Mouse (Mus musculus): ENCODE data around the gene Rps6kb2.

Rps6kb2 gene

DNA sequence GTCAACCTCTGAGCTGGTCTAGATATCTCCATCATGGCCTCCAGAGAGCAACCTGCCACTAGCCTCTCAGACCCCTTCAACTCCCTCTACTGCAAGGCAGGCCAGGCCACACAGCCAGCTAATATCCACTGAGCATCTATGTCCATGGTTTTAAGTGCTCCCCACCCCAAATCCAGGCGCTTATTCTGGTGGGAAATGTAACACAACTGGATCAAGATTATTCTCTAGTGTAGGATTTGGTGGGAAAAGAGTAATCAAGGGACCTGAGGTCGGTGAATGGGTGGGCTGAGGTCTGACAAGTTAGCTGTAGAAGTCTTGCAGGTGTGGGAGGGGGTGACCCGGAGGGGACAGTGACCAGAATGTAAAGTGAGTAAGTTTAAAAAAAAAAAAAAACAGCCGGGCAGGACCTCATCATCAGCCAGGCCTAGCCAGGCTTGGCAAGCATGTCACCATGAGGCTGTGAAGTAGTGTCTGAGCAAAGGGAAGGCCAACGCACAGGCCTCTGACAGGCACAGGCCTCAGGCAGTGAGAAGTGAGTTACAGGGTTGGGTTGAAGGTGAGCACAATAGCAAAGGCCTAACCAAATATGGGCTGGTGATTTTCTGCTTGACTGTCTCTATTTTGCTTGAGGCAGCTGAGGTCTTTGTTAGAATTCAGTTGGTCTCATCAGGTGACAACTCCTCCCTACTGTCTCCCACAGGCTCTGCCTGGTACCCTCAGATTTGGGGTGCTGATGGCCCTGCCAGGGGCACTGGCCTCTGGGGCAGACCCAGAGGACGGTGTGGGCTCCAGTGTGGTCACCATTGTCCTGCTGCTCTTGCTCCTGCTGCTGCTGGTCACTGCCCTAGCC, 7.7 kb downstream of the Rps6kb2 start:
- DNase-seq (ENCODE audit: low read depth, low spot score), result peak; percentile 55

DNA sequence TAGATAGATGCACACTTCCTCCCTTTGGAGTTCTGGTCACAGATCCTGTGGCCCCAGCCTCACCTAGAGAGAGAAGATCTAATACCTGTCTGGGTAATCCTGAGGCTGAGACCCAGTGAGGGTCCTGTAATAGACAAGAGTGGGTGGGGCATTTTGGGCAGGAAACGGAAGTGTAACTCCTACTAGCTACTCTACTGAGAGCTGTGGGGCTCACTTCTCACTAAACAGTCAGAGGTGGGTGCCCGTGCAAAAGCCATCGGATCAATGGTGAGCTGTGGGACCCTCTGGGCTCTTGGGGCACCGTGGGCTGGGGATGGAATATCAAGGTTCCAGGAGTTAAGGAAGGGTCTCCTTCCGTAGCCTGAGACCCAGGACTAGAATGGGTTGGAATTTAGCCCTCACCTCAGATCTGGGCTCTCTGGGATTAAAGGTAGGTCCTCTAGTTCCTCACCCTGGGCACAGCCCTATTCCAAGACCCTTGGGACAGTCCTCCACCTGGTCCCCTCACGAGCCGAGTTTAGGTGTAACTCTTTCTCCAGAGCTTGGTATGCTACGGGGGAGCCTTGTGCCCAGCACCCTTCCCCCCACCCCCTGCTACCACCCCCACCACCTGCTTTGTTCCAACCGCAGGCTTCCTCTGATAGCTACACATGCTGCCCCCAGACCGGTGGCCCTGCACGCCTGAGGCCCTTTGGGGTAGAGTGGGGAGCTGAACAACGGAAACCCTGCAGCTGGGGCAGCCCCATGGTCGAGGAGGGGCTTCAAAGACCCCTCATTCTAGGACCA, 8.5 kb downstream of the Rps6kb2 start:
- DNase-seq (ENCODE audit: low read depth, low spot score), result peak; percentile 73

DNA sequence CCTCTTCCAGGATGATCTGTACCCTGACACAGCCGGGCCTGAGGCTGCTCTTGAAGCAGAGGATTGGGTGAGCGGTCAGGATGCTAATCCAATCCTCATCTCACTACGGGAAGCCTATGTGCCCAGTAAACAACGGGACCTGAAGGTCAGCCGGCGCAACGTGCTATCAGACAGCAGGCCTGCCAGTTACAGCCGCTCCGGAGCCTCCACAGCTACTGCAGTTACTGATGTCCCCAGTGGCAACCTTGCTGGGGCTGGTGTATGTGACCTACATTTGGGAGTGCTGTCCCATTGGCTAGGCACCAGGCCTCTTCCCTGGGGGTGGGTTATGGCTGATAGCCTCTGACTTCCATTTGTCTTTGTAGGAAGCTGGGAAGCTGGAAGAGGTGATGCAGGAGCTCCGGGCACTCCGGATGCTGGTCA, 9.9 kb downstream of the Rps6kb2 start, which contains the start of gene Ptprcap:
Gene Ptprcap, plus strand, starts transcription at position 373 of the 423 bp plus-strand sequence.
- no peak for DNase-seq (ENCODE audit: low read depth, low spot score)

DNA sequence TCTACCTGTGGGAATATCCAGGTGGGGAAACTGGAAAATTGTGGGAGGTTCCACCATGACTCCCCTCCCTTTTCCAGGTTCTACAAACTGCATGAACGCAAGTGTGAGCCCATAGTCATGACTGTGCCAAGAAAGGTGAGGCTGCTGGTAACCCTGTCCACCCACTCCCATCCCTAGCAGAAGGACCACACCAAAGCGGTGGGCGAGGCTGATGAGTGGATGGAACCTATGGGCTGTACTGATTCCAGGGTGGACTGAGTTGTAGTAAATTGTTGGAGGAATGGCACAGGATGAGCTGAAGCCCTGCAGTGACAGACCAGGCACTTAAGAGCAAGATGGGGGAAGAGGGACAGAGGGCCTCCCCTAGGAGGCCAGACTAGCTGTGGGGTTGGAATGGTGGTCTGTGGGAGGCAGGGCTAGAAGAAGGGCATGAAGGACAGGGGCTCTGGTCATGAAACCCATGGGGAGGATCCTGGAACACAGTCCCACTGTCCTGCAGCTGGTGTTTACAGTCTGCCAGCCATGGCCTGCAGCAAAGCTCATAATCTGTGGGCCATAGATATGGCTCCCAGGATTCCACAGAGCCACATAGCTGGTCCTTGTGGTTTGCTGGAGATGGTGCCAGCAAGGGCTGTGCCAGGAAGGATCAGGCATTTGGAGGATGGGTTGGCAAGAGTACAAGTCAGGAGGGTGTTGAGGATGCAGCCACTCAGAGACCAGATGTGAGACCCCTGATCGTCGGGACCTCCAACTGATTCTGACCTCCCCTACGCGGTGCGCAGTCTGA, 10.5 kb downstream of the Rps6kb2 start:
- DNase-seq (ENCODE audit: low read depth, low spot score), result no peak

DNA sequence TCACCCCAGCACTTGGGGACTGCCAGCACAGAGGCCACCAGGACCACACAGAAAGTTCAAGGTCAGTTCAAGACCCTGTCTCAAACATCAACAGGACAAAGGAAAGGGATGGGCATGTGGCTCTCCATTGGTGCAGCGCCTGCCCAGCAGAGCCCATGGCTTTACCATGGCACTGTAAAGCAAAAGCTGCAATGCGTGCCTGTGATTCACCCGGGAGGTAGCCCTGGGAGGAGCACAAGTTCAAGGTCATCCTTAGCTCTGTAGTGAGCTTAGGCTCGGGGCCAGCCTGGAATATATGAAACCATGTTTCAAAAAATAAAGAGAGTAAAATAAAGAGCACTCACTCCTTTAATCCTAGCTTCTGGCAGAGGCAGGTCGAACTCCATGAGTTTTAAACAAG, 11.3 kb downstream of the Rps6kb2 start:
- DNase-seq (ENCODE audit: low read depth, low spot score), result no peak

DNA sequence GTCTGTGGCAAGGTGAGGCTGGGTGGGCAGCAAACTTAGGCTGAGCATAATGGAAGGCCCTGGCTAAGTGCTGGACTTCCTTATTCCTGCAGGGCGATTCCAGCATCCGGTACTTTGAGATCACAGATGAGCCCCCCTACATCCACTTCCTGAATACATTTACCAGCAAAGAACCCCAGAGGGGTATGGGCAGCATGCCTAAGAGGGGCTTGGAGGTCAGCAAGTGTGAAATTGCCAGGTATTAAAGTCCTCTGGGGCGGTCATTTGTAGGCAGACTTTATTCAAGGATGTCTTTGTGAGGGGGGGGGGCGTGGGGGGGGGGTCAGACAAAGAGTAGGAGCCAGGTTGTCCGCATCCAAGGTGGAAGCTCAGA, 11.7 kb downstream of the Rps6kb2 start:
- no peak for DNase-seq (ENCODE audit: low read depth, low spot score)

DNA sequence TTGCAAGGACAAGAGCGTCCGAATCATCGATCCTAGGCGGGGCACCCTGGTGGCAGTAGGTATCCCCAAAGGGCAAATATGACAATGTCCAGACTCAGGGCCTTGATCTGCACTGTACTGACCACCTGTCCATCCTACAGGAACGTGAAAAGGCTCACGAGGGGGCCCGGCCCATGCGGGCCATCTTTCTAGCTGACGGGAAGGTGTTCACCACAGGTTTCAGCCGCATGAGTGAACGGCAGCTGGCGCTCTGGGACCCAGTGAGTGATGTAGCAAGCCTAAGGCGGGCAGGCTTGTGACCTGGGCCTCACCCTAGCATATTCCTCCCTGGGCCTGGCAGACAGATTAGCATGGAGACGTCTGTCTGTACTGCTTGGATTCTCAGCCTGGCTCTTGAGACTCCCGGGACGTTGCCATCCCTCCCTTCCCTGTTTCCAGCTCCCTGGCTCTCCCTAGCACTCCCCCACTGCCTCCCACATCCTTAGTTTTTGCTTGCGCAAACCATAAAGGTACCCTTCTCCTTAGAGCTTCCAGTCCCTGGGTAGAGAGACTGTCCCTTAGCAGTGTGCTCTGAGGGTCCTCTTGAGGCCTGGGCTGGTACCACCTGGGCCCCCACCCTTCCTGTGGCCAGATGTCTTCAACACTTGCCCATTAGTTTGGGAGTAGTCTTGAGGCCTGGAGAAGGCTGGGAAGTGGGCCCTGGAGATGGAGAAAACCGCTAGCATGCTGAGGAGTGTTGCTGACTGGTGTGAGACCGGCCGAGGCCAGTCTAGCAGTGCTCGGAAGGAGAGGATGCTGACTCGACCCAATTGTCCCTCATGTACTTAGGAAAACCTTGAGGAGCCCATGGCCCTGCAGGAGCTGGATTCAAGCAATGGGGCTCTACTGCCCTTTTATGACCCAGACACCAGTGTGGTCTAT, 12.3 kb downstream of the Rps6kb2 start:
- no peak for DNase-seq (ENCODE audit: low read depth, low spot score)

DNA sequence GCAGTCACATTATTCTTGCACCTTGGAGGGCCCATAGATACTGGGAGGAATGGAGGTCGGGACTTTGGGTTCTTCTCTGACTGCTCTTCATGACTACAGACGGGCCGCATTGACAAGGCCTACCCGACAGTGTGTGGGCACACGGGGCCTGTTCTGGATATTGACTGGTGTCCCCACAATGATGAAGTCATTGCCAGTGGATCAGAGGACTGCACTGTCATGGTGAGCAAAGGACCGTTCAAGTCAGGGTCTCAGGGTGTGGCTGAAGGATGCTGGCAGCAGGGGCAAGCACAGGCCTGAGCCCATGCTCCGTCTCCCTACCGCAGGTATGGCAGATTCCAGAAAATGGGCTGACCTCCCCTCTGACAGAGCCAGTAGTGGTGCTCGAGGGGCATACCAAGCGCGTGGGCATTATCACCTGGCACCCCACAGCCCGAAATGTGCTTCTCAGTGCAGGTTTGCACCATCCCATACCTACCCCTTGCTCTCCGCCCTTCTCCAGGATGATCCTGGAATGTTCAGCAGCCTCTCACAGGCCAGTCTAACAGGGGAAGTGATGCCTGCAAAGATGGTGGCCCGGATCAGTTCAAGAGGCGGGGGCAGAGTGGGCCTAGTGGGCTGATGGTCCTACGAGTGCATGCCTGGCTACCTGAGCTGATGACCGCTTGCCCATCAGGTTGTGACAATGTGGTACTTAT, 13.2 kb downstream of the Rps6kb2 start:
- DNase-seq (ENCODE audit: low read depth, low spot score), result no peak

DNA sequence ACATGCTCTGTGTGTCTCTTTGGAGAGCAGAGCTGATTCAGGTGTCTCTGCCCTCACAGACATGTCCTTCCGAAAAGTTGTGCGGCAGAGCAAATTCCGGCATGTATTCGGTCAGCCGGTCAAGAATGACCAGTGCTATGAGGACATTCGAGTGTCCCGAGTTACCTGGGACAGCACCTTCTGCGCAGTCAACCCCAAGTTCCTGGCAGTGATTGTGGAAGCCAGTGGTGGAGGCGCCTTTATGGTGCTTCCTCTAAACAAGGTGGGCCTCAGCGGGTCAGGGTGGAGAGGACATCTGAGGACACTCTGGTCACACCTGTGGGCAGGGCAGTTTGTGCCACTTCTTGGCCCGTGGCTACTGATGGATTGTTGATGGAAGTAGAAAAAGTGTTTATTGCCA, 13.9 kb downstream of the Rps6kb2 start:
- no peak for DNase-seq (ENCODE audit: low read depth, low spot score)

DNA sequence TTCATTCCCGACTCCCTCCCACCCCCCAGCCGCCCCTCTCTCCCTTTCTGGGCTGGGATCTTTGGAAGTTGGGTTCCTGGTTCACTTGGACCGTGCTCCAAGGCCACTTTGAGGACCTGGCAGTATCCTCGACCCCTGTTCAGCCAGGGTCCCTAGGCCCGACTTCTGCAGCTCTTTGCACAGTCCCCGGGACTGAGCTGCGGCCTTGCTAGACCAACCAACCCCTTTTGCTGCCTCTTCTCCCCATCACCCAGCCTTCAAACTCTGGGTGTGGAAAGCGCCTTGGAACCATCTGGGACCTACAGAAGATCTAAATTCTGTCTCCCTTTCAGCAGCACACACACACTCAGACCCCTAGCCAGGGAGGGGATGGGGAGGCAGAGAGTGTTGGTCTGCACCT, 14.3 kb downstream of the Rps6kb2 start:
- DNase-seq (ENCODE audit: low read depth, low spot score), result no peak

DNA sequence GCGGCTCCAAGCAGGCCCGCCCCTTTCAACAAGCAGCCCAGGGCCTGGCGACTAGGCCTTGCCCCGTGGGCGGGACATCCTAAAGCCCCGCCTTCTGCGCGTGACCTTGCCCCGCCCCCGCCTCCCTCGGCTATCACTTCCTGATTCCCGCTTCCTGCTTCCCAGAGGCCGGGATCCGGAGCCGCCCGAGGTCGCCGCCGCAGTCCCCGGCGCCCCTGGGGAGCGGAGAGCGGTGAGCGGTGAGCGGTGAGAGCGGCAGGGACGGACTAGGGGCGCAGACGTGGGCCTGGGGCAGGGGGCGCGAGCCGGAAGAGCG, 14.7 kb downstream of the Rps6kb2 start, which contains the start of gene Coro1b:
Gene Coro1b, plus strand, starts transcription at position 129 of the 316 bp plus-strand sequence.
- DNase-seq (ENCODE audit: low read depth, low spot score), result peak; percentile 93

DNA sequence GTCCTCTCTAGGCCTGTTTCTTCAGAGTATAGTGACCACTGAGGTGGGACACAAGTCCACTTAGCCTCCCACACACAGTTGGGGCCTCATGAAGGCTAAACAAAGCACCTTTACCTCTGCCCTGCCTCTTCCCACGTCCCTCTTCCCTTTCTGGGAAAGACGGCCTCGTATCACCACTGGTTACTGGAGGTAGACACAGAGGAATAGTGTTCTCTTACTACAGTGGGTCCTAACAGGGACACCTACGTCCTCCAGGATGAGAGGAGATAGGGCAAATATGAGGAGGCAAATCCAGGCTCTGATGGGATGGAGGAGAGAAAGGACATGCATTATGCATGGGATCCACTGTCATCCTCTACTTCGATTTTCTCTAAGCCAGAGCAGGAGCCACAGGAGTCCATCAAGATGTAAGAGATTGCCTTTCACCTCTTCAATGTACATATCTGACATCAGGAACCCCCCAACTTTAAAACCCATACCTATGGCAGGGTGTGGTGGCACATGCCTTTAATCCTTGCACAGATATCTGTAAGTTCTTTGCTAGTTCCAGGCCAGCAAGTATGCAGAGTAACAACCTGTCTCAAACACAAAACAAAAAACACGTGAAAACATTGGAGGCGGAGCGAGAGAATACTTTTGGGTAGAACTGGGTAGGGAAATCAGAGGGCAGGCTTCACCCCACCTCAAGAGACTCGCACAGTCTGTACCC, 15.2 kb downstream of the Rps6kb2 start:
- DNase-seq (ENCODE audit: low read depth, low spot score), result no peak

DNA sequence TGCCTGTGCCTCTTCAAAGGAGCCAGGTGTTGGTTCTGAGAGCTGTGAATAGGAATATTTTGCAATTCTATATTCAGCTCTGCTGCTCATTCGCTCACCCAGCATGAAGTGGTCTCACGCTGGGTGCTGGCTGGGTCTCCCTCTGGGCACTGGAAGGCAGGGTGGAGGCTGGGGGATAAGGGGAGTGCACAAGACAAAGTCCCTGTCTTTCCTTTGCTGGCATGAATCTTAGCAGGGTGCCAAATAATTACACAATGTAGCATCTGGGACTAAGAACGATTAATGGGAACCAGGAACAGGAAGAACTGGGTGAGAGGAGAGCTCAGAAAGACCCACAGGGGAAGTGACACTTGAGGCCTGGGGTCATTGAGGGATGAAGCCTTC, 16.1 kb downstream of the Rps6kb2 start:
- no peak for DNase-seq (ENCODE audit: low read depth, low spot score)

DNA sequence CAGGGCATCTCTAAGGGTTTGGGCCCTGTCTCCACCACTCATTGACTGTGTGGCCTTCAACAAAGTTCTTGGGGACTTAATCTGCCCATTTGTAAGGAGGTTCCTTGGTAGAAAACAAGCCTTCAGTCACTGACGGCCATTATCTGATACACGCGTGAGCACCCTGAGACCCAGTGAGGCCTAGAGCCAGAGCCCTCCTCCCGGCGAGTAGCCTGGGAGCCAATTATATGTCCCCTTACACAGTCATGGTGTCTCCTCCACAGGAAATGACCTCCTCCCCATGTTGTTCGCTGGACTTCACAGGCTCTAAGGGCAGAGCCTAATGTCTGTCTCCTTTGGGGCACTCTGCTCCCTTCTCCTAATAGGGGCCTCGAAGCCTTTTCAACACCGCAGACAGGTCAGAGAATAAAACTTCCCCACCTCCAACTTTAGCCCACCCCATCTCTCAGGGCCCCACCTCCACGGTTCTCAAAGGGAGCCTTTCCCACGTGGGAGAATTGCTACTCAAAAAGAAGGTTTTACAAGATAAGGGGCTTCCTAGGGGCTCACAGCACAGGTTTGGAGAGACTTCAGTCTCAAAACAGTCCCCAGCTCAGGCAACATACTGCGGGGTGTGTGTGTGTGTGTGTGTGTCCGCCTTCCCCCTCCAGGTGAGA, 16.7 kb downstream of the Rps6kb2 start:
- DNase-seq (ENCODE audit: low read depth, low spot score), result no peak

DNA sequence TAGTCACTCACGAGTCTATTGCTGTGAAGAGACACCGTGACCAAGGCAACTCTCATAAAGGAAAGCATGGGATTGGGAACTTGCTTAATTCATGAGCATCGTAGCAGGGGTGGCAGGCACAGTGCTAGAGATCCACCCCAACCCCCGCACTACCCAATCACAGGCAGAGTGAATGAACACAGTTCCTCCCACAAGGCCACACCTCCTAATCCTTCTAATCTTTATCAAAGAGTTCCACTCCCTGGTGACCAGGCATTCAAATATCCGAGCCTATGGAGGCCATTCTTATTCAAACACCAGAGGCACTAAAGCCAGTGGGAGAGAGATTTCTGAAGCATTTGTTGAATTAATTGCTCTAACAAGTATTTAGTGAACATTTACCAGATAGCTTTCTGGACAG, 17.2 kb downstream of the Rps6kb2 start:
- no peak for DNase-seq (ENCODE audit: low read depth, low spot score)

DNA sequence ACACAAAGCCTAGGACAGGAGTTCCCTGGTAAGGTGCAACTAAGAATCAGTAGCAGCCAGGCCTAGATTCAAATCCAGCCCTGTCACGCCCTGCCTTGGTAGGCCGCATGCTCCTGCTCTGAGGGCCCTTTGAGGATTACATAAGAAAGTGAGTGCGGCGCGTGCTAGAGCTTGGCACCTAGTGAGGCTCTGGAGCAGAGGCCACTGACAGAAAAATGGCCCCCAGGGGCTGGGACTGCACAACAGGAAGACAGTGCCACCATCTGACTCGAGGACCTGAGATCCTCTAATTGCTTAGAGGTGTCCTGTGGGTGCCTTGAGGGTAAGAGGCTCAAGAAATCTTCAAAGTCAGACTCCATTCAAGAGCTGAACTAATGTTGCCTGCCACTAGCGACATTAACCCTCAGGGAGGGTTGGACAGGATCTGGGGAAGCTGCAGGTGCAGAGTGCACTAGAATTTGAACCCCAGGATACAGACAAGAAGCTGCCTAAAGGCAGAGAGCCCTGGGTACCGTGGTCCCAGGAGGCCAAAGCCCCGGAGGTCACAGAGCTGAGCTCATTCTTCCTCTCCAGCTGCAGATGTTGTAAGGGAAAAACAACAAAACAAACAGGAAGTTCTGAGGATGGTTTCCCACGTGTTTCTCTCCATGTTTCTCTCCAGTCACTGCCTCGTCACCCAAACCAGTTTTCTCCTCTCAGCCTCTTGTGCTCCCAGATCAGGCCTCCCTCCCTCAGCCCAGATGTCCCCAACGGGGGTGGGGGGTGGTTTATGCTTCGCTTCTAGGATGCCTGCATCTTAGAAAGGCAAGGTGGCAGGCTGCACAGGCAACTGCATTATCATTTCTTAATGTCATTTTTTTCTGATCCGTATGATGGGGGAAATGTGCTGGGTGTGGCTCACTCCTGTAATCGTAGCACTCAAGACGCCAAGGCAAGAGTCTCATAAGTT, 18.3 kb downstream of the Rps6kb2 start:
- DNase-seq (ENCODE audit: low read depth, low spot score), result peak; percentile 29

DNA sequence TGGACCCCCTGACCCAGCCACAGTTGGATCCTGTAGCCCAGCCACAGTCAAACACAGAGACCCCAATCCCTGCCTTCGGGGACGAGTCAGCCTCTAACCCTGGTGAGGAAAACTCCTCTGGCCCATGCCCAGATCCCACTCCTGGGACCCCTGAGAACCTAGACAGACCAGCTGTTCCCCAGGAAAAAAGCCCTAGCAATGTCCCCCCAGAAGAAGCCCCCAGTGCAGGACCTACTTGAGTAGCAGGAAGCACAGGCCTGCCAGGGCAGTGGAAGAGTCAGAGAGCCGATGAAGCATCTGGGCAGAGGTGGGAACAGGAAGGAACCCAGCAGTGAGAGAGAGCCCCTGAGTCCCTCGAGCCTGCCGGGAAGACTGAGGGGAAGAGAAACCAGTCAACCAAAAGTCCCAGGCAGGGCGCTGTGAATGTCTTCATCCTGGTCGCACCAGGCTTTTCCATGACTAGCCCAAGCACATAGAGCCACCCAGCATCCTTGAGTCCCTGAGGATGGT, 19.3 kb downstream of the Rps6kb2 start, which contains the start of gene Cabp4:
Gene Cabp4, minus strand, starts transcription at position 275 of the 510 bp plus-strand sequence.
- no peak for DNase-seq (ENCODE audit: low read depth, low spot score)
